Mouse (Mus musculus) midbrain, postnatal 0 days (tissue): ENCODE results near the gene Napb. TPM values are rescaled to one million over a fixed set of nuclear protein-coding genes. Genes with fewer than 3 reads are reported as not detected.

Experiments
- ATAC-seq: fragments of 200-750 bp; cut with Nextera tagmentation; 2 replicates; pipeline ENCODE4 v1.8.0; 2017; ENCODE audit warnings: moderate number of reproducible peaks, mild to moderate bottlenecking, moderate TSS enrichment, moderate library complexity; ENCODE audit not compliant: low FRiP score
- DNase-seq: peaks from one replicate; pipeline ENCODE4 v3.0.0-alpha.2; 2015; ENCODE audit warnings: low spot score
- H3K27ac ChIP-seq: fragments of 300-500 bp; sonication (generic); 2 replicates; pipeline ENCODE4 v1.5.1; 2014; ENCODE audit warnings: low read depth, mild to moderate bottlenecking, low read length, mixed read lengths
- H3K27me3 ChIP-seq: fragments of 300-500 bp; sonication (generic); 2 replicates; pipeline ENCODE4 v1.6.1; 2014; ENCODE audit warnings: low read length, control low read depth, mixed read lengths; ENCODE audit not compliant: insufficient read depth
- H3K36me3 ChIP-seq: fragments of 300-500 bp; sonication (generic); 2 replicates; pipeline ENCODE4 v1.6.1; 2014; ENCODE audit warnings: low read length, control low read depth, mixed read lengths; ENCODE audit not compliant: insufficient read depth
- H3K4me1 ChIP-seq: fragments of 300-500 bp; sonication (generic); 2 replicates; pipeline ENCODE4 v1.6.1; 2014; ENCODE audit warnings: mild to moderate bottlenecking, control low read depth, antibody characterized with exemption, low read length, mixed read lengths; ENCODE audit not compliant: insufficient read depth
- H3K4me2 ChIP-seq: fragments of 300-500 bp; sonication (generic); 2 replicates; pipeline ENCODE4 v1.6.1; 2014; ENCODE audit warnings: low read depth, mild to moderate bottlenecking, low read length, mixed read lengths; ENCODE audit not compliant: poor library complexity, severe bottlenecking
- H3K4me3 ChIP-seq: fragments of 300-500 bp; sonication (generic); 2 replicates; pipeline ENCODE4 v1.5.1; 2014; ENCODE audit warnings: low read depth, mild to moderate bottlenecking, low read length, moderate library complexity
- H3K9ac ChIP-seq: fragments of 300-500 bp; sonication (generic); replicated peaks from 2 replicates; pipeline ENCODE4 v1.6.1; 2014; ENCODE audit warnings: mild to moderate bottlenecking, low read length, moderate library complexity, mixed read lengths; ENCODE audit not compliant: poor library complexity, severe bottlenecking
- H3K9me3 ChIP-seq: fragments of 300-500 bp; sonication (generic); 2 replicates; pipeline ENCODE4 v1.6.1; 2016; ENCODE audit warnings: low read length, control low read depth
- CTCF ChIP-seq: IDR thresholded peaks from 2 replicates; pipeline ENCODE4 v1.5.1; 2016; ENCODE audit warnings: antibody characterized with exemption, mild to moderate bottlenecking
- WGBS: fragments of 180-500 bp; shearing (Covaris S2); extraction: QIAGEN DNeasy Blood & Tissue Kit; methylation state at CpG from one replicate; pipeline ENCODE4 v1.1.7; 2014; 5-methylcytosine and 5-hydroxymethylcytosine counted together
- polyA plus RNA-seq: library from polyadenylated mRNA; unstranded; fragments of >200 nt; fragmentation: Nextera tagmentation; extraction: Ambion mirVana; gene quantifications from 2 replicates; pipeline ENCODE4 v1.2.1, GENCODE M21; 2015
- total RNA-seq: library from RNA; depleted of rRNA; stranded (reverse); fragments of >200 nt; gene quantifications from 2 replicates; pipeline ENCODE4 v1.2.3, GENCODE M21; 2014

Gene Napb
- total and polyA plus RNA-seq, 2 experiments from 2014 or later: 127 to 147 TPM

DNA sequence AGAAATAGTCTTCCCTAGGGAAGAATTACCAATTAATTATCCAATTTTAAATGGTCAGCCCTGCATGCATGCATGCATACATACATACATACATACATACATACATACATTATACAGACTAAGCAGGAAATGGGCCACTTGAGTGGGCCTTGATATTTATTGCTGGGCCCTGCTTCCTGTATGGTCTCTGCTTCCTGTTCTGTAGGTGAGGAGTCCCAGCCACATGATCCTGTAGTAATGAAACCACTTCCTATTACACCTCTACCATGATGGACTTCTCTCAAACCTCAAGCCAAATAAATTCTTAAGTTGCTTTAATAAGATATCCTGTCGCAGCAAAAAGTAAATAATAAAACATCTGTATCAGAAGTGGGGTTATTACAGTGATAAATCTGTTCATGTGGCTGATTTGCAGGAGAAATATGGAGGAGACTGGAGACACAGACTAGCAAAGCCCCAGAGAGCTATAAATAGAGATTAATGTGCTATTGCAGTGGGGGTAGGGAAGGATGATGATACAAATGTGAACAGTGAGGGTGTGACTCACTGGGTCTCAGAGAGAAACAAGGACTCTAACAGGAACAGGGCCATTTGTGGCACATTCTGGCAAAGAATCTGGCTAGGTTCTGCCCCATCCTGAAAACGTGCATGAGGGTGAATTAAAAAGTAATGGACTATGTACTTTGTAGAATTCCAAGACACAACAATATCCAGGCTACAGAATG, 12.8 kb downstream of the Napb start:
- H3K4me3 ChIP-seq: no peak overlapping the region
- no peaks in the 10 kb centered on the region for H3K36me3 ChIP-seq
- DNase-seq (no peak), ATAC-seq (no peak)
- TF ChIP-seq CTCF: no peak
- no peaks in the 10 kb centered on the region for H3K9me3 ChIP-seq
- H3K4me2 ChIP-seq: no peak overlapping the region
- no peak overlapping the region for H3K27ac ChIP-seq
- no peaks in the 10 kb centered on the region for H3K4me1 ChIP-seq
- 91% methylated on average over 2 of the region's 2 CpGs for WGBS
- H3K9ac ChIP-seq: no peak overlapping the region
- no peaks in the 10 kb centered on the region for H3K27me3 ChIP-seq

DNA sequence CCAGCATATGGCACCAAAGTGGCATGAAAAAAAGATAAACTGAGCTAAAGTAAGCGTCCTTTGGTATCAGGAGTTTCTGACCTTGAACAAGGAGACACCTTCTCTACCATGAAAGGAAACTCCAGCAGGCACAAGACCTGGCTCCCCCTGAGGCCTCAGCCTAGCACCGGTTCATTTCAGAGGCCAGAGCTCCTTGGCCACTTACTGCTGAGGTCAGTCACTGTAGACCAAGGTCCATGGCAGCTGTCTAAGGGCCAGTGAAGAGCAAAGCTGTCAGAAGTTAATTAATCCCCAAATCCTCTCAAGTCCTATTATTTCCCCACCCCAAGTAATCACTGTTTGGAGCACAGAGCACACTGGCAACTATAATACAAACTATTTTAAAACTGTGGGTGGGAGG, 15.2 kb downstream of the Napb start:
- Histone ChIP-seq H3K4me1 (no peaks in the 10 kb centered on the region), H3K4me3 (no peak overlapping the region), H3K27ac (no peak overlapping the region), H3K4me2 (no peak overlapping the region), H3K9ac (no peak overlapping the region), H3K36me3 (0 out of 2 replicates have a peak, but pooled peaks cover 3% of the 10 kb centered on the region), H3K27me3 (no peaks in the 10 kb centered on the region), H3K9me3 (no peaks in the 10 kb centered on the region)
- WGBS: 59% methylated on average over 2 of the region's 2 CpGs
- DNase-seq (no peak), ATAC-seq (no peak)
- TF ChIP-seq CTCF: no peak

DNA sequence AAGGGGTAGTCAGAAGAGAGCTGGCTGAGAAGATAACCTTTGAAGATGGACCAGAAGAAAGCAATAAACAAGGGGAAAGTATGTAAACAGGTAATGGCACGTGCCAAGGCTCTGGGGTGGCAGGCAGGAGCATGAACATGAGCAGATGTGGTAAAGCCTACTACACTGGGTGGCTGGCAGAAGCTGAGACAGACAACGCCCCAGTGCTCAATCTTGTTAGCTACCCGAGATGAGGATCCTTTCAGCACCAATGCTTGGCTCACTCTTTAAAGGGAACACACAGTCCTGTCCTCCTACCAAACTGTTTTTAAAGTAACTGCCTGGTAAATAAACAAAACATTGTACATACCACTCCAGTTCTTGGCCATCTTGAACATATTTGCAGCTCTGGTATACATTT, 19.9 kb downstream of the Napb start:
- H3K9ac ChIP-seq: no peak overlapping the region
- TF ChIP-seq CTCF: no peak
- peaks cover 14% of the 10 kb centered on the region; the same call in 1 of the 2 replicates for H3K36me3 ChIP-seq
- no peak overlapping the region for H3K27ac ChIP-seq
- no peaks in the 10 kb centered on the region for H3K27me3 ChIP-seq
- WGBS: 86% methylated on average over 3 of the region's 3 CpGs
- H3K9me3 ChIP-seq: no peaks in the 10 kb centered on the region
- H3K4me1 ChIP-seq: no peaks in the 10 kb centered on the region
- no peak overlapping the region for H3K4me2 ChIP-seq
- DNase-seq: no peak
- ATAC-seq: no peak
- no peak overlapping the region for H3K4me3 ChIP-seq

DNA sequence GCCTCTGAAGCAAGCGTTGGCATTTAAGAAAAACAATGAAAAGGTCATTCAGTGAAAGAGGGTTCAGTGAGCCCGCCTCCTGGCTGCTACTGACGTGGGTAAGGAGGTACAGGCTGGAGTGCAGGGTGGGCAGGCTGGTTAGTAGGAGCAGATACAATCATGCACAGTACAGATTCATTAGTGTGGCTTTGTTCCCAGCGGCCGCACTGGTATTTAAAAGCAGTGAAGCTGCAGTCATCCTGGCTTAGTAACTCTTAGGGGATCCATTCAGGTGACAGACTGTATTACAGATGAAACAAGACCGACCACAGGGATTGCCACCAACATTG, 25.1 kb downstream of the Napb start:
- H3K9me3 ChIP-seq: no peaks in the 10 kb centered on the region
- no peaks in the 10 kb centered on the region for H3K27me3 ChIP-seq
- DNase-seq: no peak
- no peak overlapping the region for H3K4me2 ChIP-seq
- no peak overlapping the region for H3K27ac ChIP-seq
- peaks cover 23% of the 10 kb centered on the region; the same call in 1 of the 2 replicates for H3K36me3 ChIP-seq
- WGBS: 71% methylated on average over 6 of the region's 6 CpGs
- no peak for ATAC-seq
- no peaks in the 10 kb centered on the region for H3K4me1 ChIP-seq
- H3K9ac ChIP-seq: no peak overlapping the region
- H3K4me3 ChIP-seq: no peak overlapping the region
- no peak for TF ChIP-seq CTCF

DNA sequence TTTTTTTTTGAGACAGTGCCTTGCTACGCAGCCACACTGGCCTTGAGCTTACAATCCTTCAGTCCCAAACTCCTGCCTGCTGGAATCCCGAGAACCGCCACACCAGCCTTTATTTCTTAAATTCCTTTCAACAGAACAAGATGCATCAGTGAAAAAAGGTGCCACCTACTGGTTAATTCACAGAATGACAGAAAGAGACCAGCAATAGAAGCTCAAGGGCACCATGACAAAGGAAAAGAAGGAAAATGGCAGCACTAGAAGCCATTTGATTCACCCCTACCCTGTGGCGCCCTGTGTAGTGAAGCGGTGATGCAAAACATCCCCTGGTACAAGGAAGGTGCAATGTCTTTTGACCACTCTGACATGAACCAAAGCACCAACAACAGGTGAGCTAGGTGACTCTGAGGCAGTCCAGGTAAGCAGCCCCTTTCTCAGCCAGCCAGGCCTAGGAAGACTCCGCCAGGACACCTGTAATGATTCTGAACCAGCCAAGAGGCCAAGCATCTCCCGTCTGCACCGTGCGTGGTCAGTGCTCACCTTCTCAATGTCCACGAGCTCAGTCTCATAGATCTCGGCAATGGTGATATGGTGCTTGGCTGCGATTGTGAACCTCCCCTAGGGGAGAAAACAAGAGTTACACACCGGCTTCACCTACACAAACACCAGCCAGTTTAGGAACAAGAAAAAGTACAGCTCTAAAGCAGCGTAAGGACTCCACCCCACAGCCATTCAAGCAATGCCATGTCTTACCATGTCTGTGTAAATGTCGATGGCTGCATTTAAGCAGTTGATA, 25.7 kb downstream of the Napb start:
- peaks cover 21% of the 10 kb centered on the region; the same call in 1 of the 2 replicates for H3K36me3 ChIP-seq
- no peaks in the 10 kb centered on the region for H3K27me3 ChIP-seq
- H3K9ac ChIP-seq: no peak overlapping the region
- 76% methylated on average over 15 of the region's 15 CpGs for WGBS
- H3K4me3 ChIP-seq: no peak overlapping the region
- peak; percentile 71 for TF ChIP-seq CTCF
- no peak overlapping the region for H3K4me2 ChIP-seq
- no peaks in the 10 kb centered on the region for H3K4me1 ChIP-seq
- peak; percentile 71 for DNase-seq
- ATAC-seq: peak; percentile 57; the same call in 1 of the 2 replicates
- no peaks in the 10 kb centered on the region for H3K9me3 ChIP-seq
- H3K27ac ChIP-seq: peak overlapping the region; percentile 47

DNA sequence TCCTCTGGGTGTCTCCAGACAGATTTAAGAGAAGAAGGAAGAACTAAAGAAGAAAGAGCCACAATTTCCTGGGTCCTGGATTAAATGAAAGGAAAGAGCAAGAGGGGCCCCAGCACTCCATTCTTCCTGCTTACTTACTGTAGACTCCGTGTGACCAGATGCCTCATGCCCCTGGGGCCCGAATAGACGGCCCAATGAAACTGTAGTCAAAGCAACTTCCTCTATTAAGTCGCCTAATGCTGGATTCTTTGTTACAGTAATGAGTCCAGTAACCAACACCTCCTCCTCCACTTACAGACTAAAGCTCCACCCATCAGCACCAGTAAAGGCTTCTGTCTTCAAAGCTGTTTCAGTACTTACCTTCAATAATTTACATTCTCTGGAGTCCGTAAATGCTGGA, 33.7 kb downstream of the Napb start:
- H3K4me2 ChIP-seq: no peak overlapping the region
- WGBS: 87% methylated on average over 5 of the region's 5 CpGs
- TF ChIP-seq CTCF: no peak
- no peak overlapping the region for H3K4me3 ChIP-seq
- DNase-seq (no peak), ATAC-seq (no peak)
- H3K9me3 ChIP-seq: no peaks in the 10 kb centered on the region
- H3K27me3 ChIP-seq: no peaks in the 10 kb centered on the region
- peaks cover 32% of the 10 kb centered on the region for H3K36me3 ChIP-seq
- no peaks in the 10 kb centered on the region for H3K4me1 ChIP-seq
- no peak overlapping the region for H3K9ac ChIP-seq
- no peak overlapping the region for H3K27ac ChIP-seq
